ENCODE assay signal across 18 mouse cellular contexts in the genomic region with DNA sequence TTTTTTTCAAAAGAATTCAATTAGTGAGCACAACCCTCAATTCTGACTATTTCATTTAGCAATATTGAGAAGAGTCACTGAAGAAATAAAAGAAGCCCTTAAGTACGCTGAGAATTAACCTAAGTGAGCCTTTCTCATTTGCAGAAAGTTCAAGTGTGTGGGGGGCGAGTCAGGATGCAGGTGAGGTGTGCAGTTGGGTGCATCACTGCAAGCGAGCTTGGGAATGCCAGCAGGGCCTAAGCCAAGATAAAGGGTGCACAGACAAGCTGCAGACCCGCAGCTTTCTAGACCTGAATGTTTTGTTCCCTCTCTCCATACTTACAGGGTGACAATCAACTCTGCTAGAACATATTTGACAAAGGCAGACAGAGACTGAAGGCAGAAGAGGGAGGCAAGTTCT.
A peak's percentile ranks its signal among the peaks of the same experiment; 100 is the strongest.
DNase-seq lines count a peak whose midpoint lies in the region; ATAC-seq and TF ChIP-seq lines count a peak whose summit lies in the region.
"Had no signal": no experiment of that assay in that cellular context is flagged by ENCODE, and none has a peak within 500 bp of the region (broad histone marks: within the 10 kb centered on the region; RNA-seq: fewer than 3 reads in every experiment).

No protein-coding gene starts in this region.

- ATAC-seq in heart, embryonic 11.5 days (replicated peaks; ENCODE audit: insufficient number of reproducible peaks, low FRiP score, low TSS enrichment): no peak
- ATAC-seq in liver, embryonic 13.5 days (ENCODE audit: low read depth): no peak
- ATAC-seq: forebrain, postnatal 0 days; intestine, embryonic 15.5 days; midbrain, embryonic 16.5 days; Patski had no signal

- no peak for TF ChIP-seq RAD21 in CH12.LX (IDR thresholded peaks at IDR 0.05; ENCODE audit: low read depth, low read length)

- in situ Hi-C loops in CH12.LX (cut with MboI; ENCODE audit: low pct_ligation_motif_present, low pct_unique_long_range_greater_than_20kb, low sequenced_read_pairs): no loop called here

- intact Hi-C loops in left cerebral cortex, adult 2 months (cut with DNase I): no loop called here

- TF ChIP-seq EP300 in CH12.LX (IDR thresholded peaks at IDR 0.05; ENCODE audit: low read length): no peak

- no peak overlapping the region for H3K27ac ChIP-seq in heart, embryonic 11.5 days (ENCODE audit: low read depth, low read length)
- peak overlapping the region; percentile 40 for H3K27ac ChIP-seq in CH12.LX (ENCODE audit: insufficient read depth, low read depth)
- peak overlapping the region; percentile 67 for H3K27ac ChIP-seq in liver, embryonic 13.5 days
- H3K27ac ChIP-seq in left cerebral cortex, adult 2 months: no peak overlapping the region
- H3K27ac ChIP-seq: heart, adult 2 months; hindbrain, embryonic 13.5 days; intestine, embryonic 15.5 days had no signal

- TF ChIP-seq POLR2A in CH12.LX (IDR thresholded peaks at IDR 0.05; ENCODE audit: low read depth, low read length): no peak

- no peak overlapping the region for H3K4me2 ChIP-seq in heart, embryonic 11.5 days
- H3K4me2 ChIP-seq in CH12.LX (ENCODE audit: insufficient read depth, low read depth, poor library complexity, severe bottlenecking): peak overlapping the region; percentile 71
- peak overlapping the region; percentile 45 for H3K4me2 ChIP-seq in liver, embryonic 13.5 days
- H3K4me2 ChIP-seq: hindbrain, embryonic 13.5 days; intestine, embryonic 15.5 days; lung, embryonic 14.5 days had no signal

- no peak overlapping the region for H3K9ac ChIP-seq in heart, embryonic 11.5 days (ENCODE audit: low read depth, low read length)
- peak overlapping the region; percentile 85 for H3K9ac ChIP-seq in CH12.LX (ENCODE audit: insufficient read depth, low read depth)
- H3K9ac ChIP-seq in liver, embryonic 13.5 days: peak overlapping the region; percentile 46; the same call in 1 of the 2 replicates
- H3K9ac ChIP-seq: forebrain, postnatal 0 days; hindbrain, embryonic 13.5 days; intestine, embryonic 15.5 days; lung, embryonic 14.5 days had no signal

- H3K4me3 ChIP-seq in heart, embryonic 11.5 days (ENCODE audit: low read depth, low read length): no peak overlapping the region
- peak overlapping the region; percentile 52 to 67 (median 60) for H3K4me3 ChIP-seq in CH12.LX (replicated peaks in 1 of 3; ENCODE audit: low read depth in 2 of 3, low read length in 2 of 3, poor library complexity in 1 of 3)
- peak overlapping the region; percentile 30 for H3K4me3 ChIP-seq in liver, embryonic 13.5 days (replicated peaks)
- no peak overlapping the region for H3K4me3 ChIP-seq in left cerebral cortex, adult 2 months
- H3K4me3 ChIP-seq: heart, adult 2 months; hindbrain, embryonic 13.5 days; intestine, embryonic 15.5 days had no signal

- peaks cover 5% of the 10 kb centered on the region; the same call in 1 of the 2 replicates for H3K4me1 ChIP-seq in heart, embryonic 11.5 days (ENCODE audit: control insufficient read depth, insufficient read depth, low read length)
- H3K4me1 ChIP-seq in CH12.LX (ENCODE audit: control insufficient read depth in 1 of 2, insufficient read depth in 2 of 2): peaks cover 30 to 55% of the 10 kb centered on the region in 2 experiments
- peaks cover 66% of the 10 kb centered on the region for H3K4me1 ChIP-seq in liver, embryonic 13.5 days (replicated peaks)

- no peaks in the 10 kb centered on the region for H3K36me3 ChIP-seq in heart, embryonic 11.5 days (ENCODE audit: control insufficient read depth, insufficient read depth, low read length)
- H3K36me3 ChIP-seq in CH12.LX (replicated peaks in 1 of 2; ENCODE audit: control insufficient read depth in 1 of 2, insufficient read depth in 1 of 2, low read length in 1 of 2): peaks cover 10 to 26% of the 10 kb centered on the region in 2 experiments
- no peaks in the 10 kb centered on the region for H3K36me3 ChIP-seq in liver, embryonic 13.5 days
- H3K36me3 ChIP-seq: hindbrain, embryonic 13.5 days; intestine, embryonic 15.5 days had no signal

- H3K79me2 ChIP-seq in CH12.LX (replicated peaks; ENCODE audit: control insufficient read depth, extremely low read depth, insufficient read depth, poor library complexity, severe bottlenecking): peaks cover 54% of the 10 kb centered on the region

- H3K9me3 ChIP-seq in heart, embryonic 11.5 days (replicated peaks; ENCODE audit: control insufficient read depth, low read length): no peaks in the 10 kb centered on the region
- H3K9me3 ChIP-seq in CH12.LX (replicated peaks; ENCODE audit: low read length): no peaks in the 10 kb centered on the region
- no peaks in the 10 kb centered on the region for H3K9me3 ChIP-seq in liver, embryonic 13.5 days (replicated peaks)
- H3K9me3 ChIP-seq: hindbrain, embryonic 13.5 days; intestine, embryonic 15.5 days had no signal

- H3K27me3 ChIP-seq in heart, embryonic 11.5 days (ENCODE audit: control insufficient read depth, insufficient read depth, low read length): no peaks in the 10 kb centered on the region
- H3K27me3 ChIP-seq in CH12.LX (replicated peaks): no peaks in the 10 kb centered on the region
- no peaks in the 10 kb centered on the region for H3K27me3 ChIP-seq in liver, embryonic 13.5 days
- H3K27me3 ChIP-seq: hindbrain, embryonic 13.5 days; intestine, embryonic 15.5 days; Patski had no signal

- TF ChIP-seq CTCF in CH12.LX (conservative IDR thresholded peaks at IDR 0.05 in 1 of 2, IDR thresholded peaks at IDR 0.05 in 1 of 2; ENCODE audit: low read depth in 2 of 2, low read length in 2 of 2): no peak
- no peak for TF ChIP-seq CTCF in left cerebral cortex, adult 2 months (IDR thresholded peaks at IDR 0.05)

- WGBS in heart, embryonic 11.5 days (ENCODE audit: insufficient replicate concordance): 72% methylated on average over 4 of the region's 4 CpGs
- 55% methylated on average over 4 of the region's 4 CpGs for WGBS in liver, embryonic 13.5 days (ENCODE audit: insufficient replicate concordance)

- dilution Hi-C loops in CH12.LX (cut with MboI; ENCODE audit: extremely low pct_ligation_motif_present, extremely low pct_unique_long_range_greater_than_20kb, low sequenced_read_pairs): no loop called here

- DNase-seq in heart, adult 11 months: peak; percentile 39
- DNase-seq in CH12.LX (ENCODE audit: extremely low read depth): no peak
- DNase-seq in liver, embryonic 13.5 days: no peak
- peak; percentile 29 to 36 for DNase-seq in thymus, adult 18-20 months
- DNase-seq in adrenal gland, adult 2 months: no peak
- DNase-seq in left cerebral cortex, adult 2 months (ENCODE audit: extremely low spot score in 1 of 2, low spot score in 2 of 2): no peak
- DNase-seq in embryo, embryonic 10 days (ENCODE audit: low spot score): no peak
- DNase-seq: cerebellum, postnatal 14 days; forebrain, postnatal 0 days; heart, adult 2 months; heart, postnatal 14 days; layer of hippocampus, postnatal 36 days; lung, embryonic 14.5 days had no signal

TF ChIP-seq in CH12.LX, 34 proteins besides CTCF, POLR2A, EP300 and RAD21:
- 0 out of 2 replicates have a peak, but pooled peaks have one; percentile 13 for TF ChIP-seq TCF12 (IDR thresholded peaks at IDR 0.05; ENCODE audit: low read depth, low read length)
- no peak for TF ChIP-seq BHLHE40 (IDR thresholded peaks at IDR 0.05; ENCODE audit: low read depth, low read length)
- TF ChIP-seq HCFC1 (IDR thresholded peaks at IDR 0.05; ENCODE audit: low read depth, low read length): no peak
- TF ChIP-seq USF2 (conservative IDR thresholded peaks at IDR 0.05; ENCODE audit: low read depth, low read length): no peak
- no peak for TF ChIP-seq ZKSCAN1 (IDR thresholded peaks at IDR 0.05; ENCODE audit: borderline replicate concordance, low read depth, low read length)
- TF ChIP-seq CHD2 (IDR thresholded peaks at IDR 0.05; ENCODE audit: low read length): no peak
- no peak for TF ChIP-seq E2F4 (IDR thresholded peaks at IDR 0.05; ENCODE audit: insufficient replicate concordance, low read depth, low read length)
- no peak for TF ChIP-seq PAX5 (IDR thresholded peaks at IDR 0.05; ENCODE audit: low read length)

Comparison
In these comparisons a context has a peak if more than half of its experiments do, and no peak if none do; other contexts are left out.
1. DNase-seq: peak in heart, adult 11 months (single experiment) and thymus, adult 18-20 months (2 of 2); none in CH12.LX (single experiment), liver, embryonic 13.5 days (single experiment), adrenal gland, adult 2 months (single experiment), left cerebral cortex, adult 2 months (0 of 2) and embryo, embryonic 10 days (single experiment).
2. H3K27ac ChIP-seq: peak in CH12.LX (single experiment) and liver, embryonic 13.5 days (single experiment); none in heart, embryonic 11.5 days (single experiment) and left cerebral cortex, adult 2 months (single experiment).
3. H3K4me3 ChIP-seq: peak in CH12.LX (3 of 3) and liver, embryonic 13.5 days (single experiment); none in heart, embryonic 11.5 days (single experiment) and left cerebral cortex, adult 2 months (single experiment).